Mouse (Mus musculus) liver, embryonic 11.5 days (tissue): ENCODE data around the gene Socs4. TPM values are rescaled to one million over a fixed set of nuclear protein-coding genes. Genes with fewer than 3 reads are reported as not detected.

Experiments
- ATAC-seq: fragments of 200-750 bp; cut with Nextera tagmentation; replicated peaks from 2 replicates; pipeline ENCODE4 v1.8.0; 2017; ENCODE audit warnings: moderate number of reproducible peaks, mild to moderate bottlenecking, moderate TSS enrichment, moderate library complexity; ENCODE audit not compliant: low FRiP score
- DNase-seq: peaks from one replicate; pipeline ENCODE4 v3.0.0-alpha.2; 2017; ENCODE audit warnings: low spot score
- H3K27ac ChIP-seq: fragments of 300-500 bp; sonication (generic); 2 replicates; pipeline ENCODE4 v1.5.1; 2014; ENCODE audit warnings: mild to moderate bottlenecking, low read depth, low read length, control low read depth
- H3K27me3 ChIP-seq: fragments of 300-500 bp; sonication (generic); replicated peaks from 2 replicates; pipeline ENCODE4 v1.6.1; 2014; ENCODE audit warnings: low read length, mixed read lengths; ENCODE audit not compliant: control insufficient read depth, insufficient read depth
- H3K36me3 ChIP-seq: fragments of 300-500 bp; sonication (generic); 2 replicates; pipeline ENCODE4 v1.6.1; 2014; ENCODE audit warnings: mild to moderate bottlenecking, low read length, moderate library complexity, mixed read lengths; ENCODE audit not compliant: control insufficient read depth, insufficient read depth
- H3K4me1 ChIP-seq: fragments of 300-500 bp; sonication (generic); replicated peaks from 2 replicates; pipeline ENCODE4 v1.6.1; 2014; ENCODE audit warnings: low read length, mixed read lengths; ENCODE audit not compliant: control insufficient read depth, insufficient read depth
- H3K4me2 ChIP-seq: fragments of 300-500 bp; sonication (generic); 2 replicates; pipeline ENCODE4 v1.6.1; 2014; ENCODE audit warnings: mild to moderate bottlenecking, control low read depth, moderate library complexity
- H3K4me3 ChIP-seq: fragments of 300-500 bp; sonication (generic); 2 replicates; pipeline ENCODE4 v1.5.1; 2014; ENCODE audit warnings: low read depth, low read length, control low read depth
- H3K9ac ChIP-seq: fragments of 300-500 bp; sonication (generic); 2 replicates; pipeline ENCODE4 v1.6.1; 2014; ENCODE audit warnings: low read depth, low read length, control low read depth
- H3K9me3 ChIP-seq: fragments of 300-500 bp; sonication (generic); 2 replicates; pipeline ENCODE4 v1.6.1; 2016; ENCODE audit warnings: low read length, inconsistent platforms, mixed read lengths; ENCODE audit not compliant: control insufficient read depth
- WGBS: fragments of 180-500 bp; shearing (Covaris S2); extraction: QIAGEN DNeasy Blood & Tissue Kit; methylation state at CpG from one replicate; pipeline ENCODE4 v1.1.7; 2014; 5-methylcytosine and 5-hydroxymethylcytosine counted together
- polyA plus RNA-seq: library from polyadenylated mRNA; unstranded; fragments of >200 nt; fragmentation: Nextera tagmentation; extraction: Ambion mirVana; gene quantifications from 2 replicates; pipeline ENCODE4 v1.2.1, GENCODE M21; 2014

The Socs4 gene
- polyA plus RNA-seq, 1 experiment from 2014 or later, result 4.6 TPM

GRCm38 (mm10) chr14:47241046-47241445 lies 35.7 kb upstream of the Socs4 start:
- ATAC-seq, result peak; percentile 28
- H3K9me3 ChIP-seq, result no peaks in the 10 kb centered on the region
- H3K9ac ChIP-seq, result no peak overlapping the region
- peaks cover 10% of the 10 kb centered on the region for H3K4me1 ChIP-seq
- DNase-seq, result no peak
- WGBS, result 80% methylated on average over 6 of the region's 6 CpGs
- H3K36me3 ChIP-seq, result peaks cover 16% of the 10 kb centered on the region
- peak overlapping the region; percentile 15 for H3K4me2 ChIP-seq
- no peaks in the 10 kb centered on the region for H3K27me3 ChIP-seq
- H3K4me3 ChIP-seq, result no peak overlapping the region
- peak overlapping the region; percentile 70 for H3K27ac ChIP-seq

- 72% methylated on average over 4 of the region's 4 CpGs for WGBS
- Histone ChIP-seq H3K4me2 (no peak overlapping the region), H3K27me3 (no peaks in the 10 kb centered on the region), H3K27ac (no peak overlapping the region), H3K36me3 (peaks cover 30% of the 10 kb centered on the region), H3K9me3 (no peaks in the 10 kb centered on the region), H3K4me3 (no peak overlapping the region), H3K4me1 (peaks cover 10% of the 10 kb centered on the region), H3K9ac (no peak overlapping the region)
- no peak for DNase-seq
- ATAC-seq, result no peak
These were observed 34.0 kb upstream of the Socs4 start for GRCm38 (mm10) chr14:47242753-47243152.

- H3K9me3 ChIP-seq, result no peaks in the 10 kb centered on the region
- H3K36me3 ChIP-seq, result peaks cover 38% of the 10 kb centered on the region
- no peak overlapping the region for H3K4me3 ChIP-seq
- DNase-seq, result no peak
- no peak for ATAC-seq
- 85% methylated on average over 6 of the region's 6 CpGs for WGBS
- no peaks in the 10 kb centered on the region for H3K27me3 ChIP-seq
- no peak overlapping the region for H3K4me2 ChIP-seq
- H3K27ac ChIP-seq, result no peak overlapping the region; the same call in 1 of the 2 replicates
- H3K4me1 ChIP-seq, result no peaks in the 10 kb centered on the region
- no peak overlapping the region for H3K9ac ChIP-seq
These were observed 26.9 kb upstream of the Socs4 start for GRCm38 (mm10) chr14:47249839-47250238.

GRCm38 (mm10) chr14:47264866-47265265 lies 11.9 kb upstream of the Socs4 start:
- 93% methylated on average over 3 of the region's 3 CpGs for WGBS
- H3K36me3 ChIP-seq, result peaks cover 35% of the 10 kb centered on the region
- no peak overlapping the region for H3K27ac ChIP-seq

GRCm38 (mm10) chr14:47265829-47266228 lies 10.9 kb upstream of the Socs4 start:
- Histone ChIP-seq H3K36me3 (peaks cover 34% of the 10 kb centered on the region), H3K27me3 (no peaks in the 10 kb centered on the region), H3K4me2 (no peak overlapping the region), H3K4me3 (no peak overlapping the region), H3K4me1 (no peaks in the 10 kb centered on the region), H3K9ac (no peak overlapping the region), H3K27ac (no peak overlapping the region), H3K9me3 (no peaks in the 10 kb centered on the region)
- 90% methylated on average over 8 of the region's 8 CpGs for WGBS
- ATAC-seq (no peak), DNase-seq (no peak)

More at GRCm38 (mm10) chr14:47264866-47265265, 11.9 kb upstream of the Socs4 start:
- no peak overlapping the region for H3K4me2 ChIP-seq
- H3K4me3 ChIP-seq, result no peak overlapping the region
- no peaks in the 10 kb centered on the region for H3K27me3 ChIP-seq
- DNase-seq, result no peak
- no peaks in the 10 kb centered on the region for H3K4me1 ChIP-seq
- no peak for ATAC-seq
- H3K9me3 ChIP-seq, result no peaks in the 10 kb centered on the region
- H3K9ac ChIP-seq, result no peak overlapping the region

GRCm38 (mm10) chr14:47269056-47269455 lies 7.7 kb upstream of the Socs4 start:
- Histone ChIP-seq H3K27me3 (no peaks in the 10 kb centered on the region), H3K36me3 (peaks cover 36% of the 10 kb centered on the region), H3K4me3 (no peak overlapping the region), H3K27ac (no peak overlapping the region), H3K9ac (no peak overlapping the region), H3K9me3 (no peaks in the 10 kb centered on the region), H3K4me1 (no peaks in the 10 kb centered on the region), H3K4me2 (no peak overlapping the region)
- DNase-seq (no peak), ATAC-seq (no peak)
- 95% methylated on average over 4 of the region's 4 CpGs for WGBS

- DNase-seq, result no peak
- H3K4me2 ChIP-seq, result no peak overlapping the region
- no peak overlapping the region for H3K27ac ChIP-seq
- no peak overlapping the region for H3K4me3 ChIP-seq
- no peaks in the 10 kb centered on the region for H3K9me3 ChIP-seq
- ATAC-seq, result no peak
- 94% methylated on average over 2 of the region's 2 CpGs for WGBS
- H3K4me1 ChIP-seq, result peaks cover 5% of the 10 kb centered on the region; the same call in 1 of the 2 replicates
- no peaks in the 10 kb centered on the region for H3K27me3 ChIP-seq
- peaks cover 38% of the 10 kb centered on the region for H3K36me3 ChIP-seq
- no peak overlapping the region for H3K9ac ChIP-seq
These were observed 7.0 kb upstream of the Socs4 start for GRCm38 (mm10) chr14:47269706-47270105.

GRCm38 (mm10) chr14:47273751-47274150 lies 3.0 kb upstream of the Socs4 start:
- no peak overlapping the region for H3K9ac ChIP-seq
- no peak for DNase-seq
- no peaks in the 10 kb centered on the region for H3K27me3 ChIP-seq
- peaks cover 13% of the 10 kb centered on the region for H3K4me1 ChIP-seq
- peaks cover 23% of the 10 kb centered on the region for H3K36me3 ChIP-seq
- H3K27ac ChIP-seq, result no peak overlapping the region
- no peak overlapping the region for H3K4me3 ChIP-seq
- no peaks in the 10 kb centered on the region for H3K9me3 ChIP-seq
- ATAC-seq, result no peak
- WGBS, result 92% methylated on average over 3 of the region's 3 CpGs
- H3K4me2 ChIP-seq, result no peak overlapping the region

GRCm38 (mm10) chr14:47275417-47275816 lies 1.3 kb upstream of the Socs4 start:
- H3K27ac ChIP-seq, result peak overlapping the region; percentile 41; the same call in 1 of the 2 replicates
- H3K36me3 ChIP-seq, result peaks cover 10% of the 10 kb centered on the region; the same call in 1 of the 2 replicates
- H3K27me3 ChIP-seq, result no peaks in the 10 kb centered on the region
- DNase-seq (no peak), ATAC-seq (peak; percentile 48)
- H3K4me2 ChIP-seq, result peak overlapping the region; percentile 83
- WGBS, result 17% methylated on average over 3 of the region's 3 CpGs
- no peaks in the 10 kb centered on the region for H3K9me3 ChIP-seq
- H3K4me1 ChIP-seq, result peaks cover 13% of the 10 kb centered on the region
- peak overlapping the region; percentile 91 for H3K4me3 ChIP-seq
- peak overlapping the region; percentile 96 for H3K9ac ChIP-seq
